Mouse (Mus musculus): ENCODE measurements around the gene Klf2. TPM values are rescaled to one million over a fixed set of nuclear protein-coding genes. Genes with fewer than 3 reads are reported as not detected.

Gene Klf2
- polyA plus RNA-seq, 1 experiment, result 44.7 TPM

GRCm38 (mm10) chr8:72291104-72291503 lies 27.7 kb upstream of the Klf2 start:
- H3K36me3 ChIP-seq (ENCODE audit: control insufficient read depth, insufficient read depth, low read length, poor library complexity, severe bottlenecking), result no peaks in the 10 kb centered on the region
- peaks cover 7% of the 10 kb centered on the region for H3K4me1 ChIP-seq (ENCODE audit: control insufficient read depth, insufficient read depth, low read length)
- H3K4me3 ChIP-seq (ENCODE audit: low read depth, low read length), result no peak overlapping the region
- no peaks in the 10 kb centered on the region for H3K9me3 ChIP-seq (replicated peaks; ENCODE audit: control insufficient read depth, insufficient read depth, low read length, poor library complexity, severe bottlenecking)
- no peak for TF ChIP-seq EP300 (IDR thresholded peaks at IDR 0.05; ENCODE audit: insufficient read depth, low read depth, low read length)
- no peak for TF ChIP-seq CTCF (IDR thresholded peaks at IDR 0.05; ENCODE audit: low read depth, low read length)
- TF ChIP-seq POLR2A (IDR thresholded peaks at IDR 0.05; ENCODE audit: insufficient read depth, low read length), result no peak
- no peaks in the 10 kb centered on the region for H3K27me3 ChIP-seq (ENCODE audit: control insufficient read depth, insufficient read depth, low read length, poor library complexity, severe bottlenecking)
- H3K27ac ChIP-seq (ENCODE audit: insufficient read depth, low read length), result no peak overlapping the region
- H3K9ac ChIP-seq (ENCODE audit: low read depth, poor library complexity, severe bottlenecking), result no peak overlapping the region

- Histone ChIP-seq H3K27me3 (ENCODE audit: control insufficient read depth, insufficient read depth, low read length, poor library complexity, severe bottlenecking) (no peaks in the 10 kb centered on the region), H3K4me3 (ENCODE audit: low read depth, low read length) (no peak overlapping the region), H3K4me1 (ENCODE audit: control insufficient read depth, insufficient read depth, low read length) (peaks cover 7% of the 10 kb centered on the region), H3K9me3 (replicated peaks; ENCODE audit: control insufficient read depth, insufficient read depth, low read length, poor library complexity, severe bottlenecking) (no peaks in the 10 kb centered on the region), H3K9ac (ENCODE audit: low read depth, poor library complexity, severe bottlenecking) (no peak overlapping the region), H3K27ac (ENCODE audit: insufficient read depth, low read length) (no peak overlapping the region), H3K36me3 (ENCODE audit: control insufficient read depth, insufficient read depth, low read length, poor library complexity, severe bottlenecking) (no peaks in the 10 kb centered on the region)
- TF ChIP-seq EP300 (IDR thresholded peaks at IDR 0.05; ENCODE audit: insufficient read depth, low read depth, low read length) (no peak), CTCF (IDR thresholded peaks at IDR 0.05; ENCODE audit: low read depth, low read length) (no peak), POLR2A (IDR thresholded peaks at IDR 0.05; ENCODE audit: insufficient read depth, low read length) (no peak)
Measured at GRCm38 (mm10) chr8:72293309-72293708, 25.5 kb upstream of the Klf2 start.

GRCm38 (mm10) chr8:72295125-72295524 lies 23.7 kb upstream of the Klf2 start:
- no peaks in the 10 kb centered on the region for H3K9me3 ChIP-seq (replicated peaks; ENCODE audit: control insufficient read depth, insufficient read depth, low read length, poor library complexity, severe bottlenecking)
- TF ChIP-seq CTCF (IDR thresholded peaks at IDR 0.05; ENCODE audit: low read depth, low read length) (no peak), POLR2A (IDR thresholded peaks at IDR 0.05; ENCODE audit: insufficient read depth, low read length) (no peak), EP300 (IDR thresholded peaks at IDR 0.05; ENCODE audit: insufficient read depth, low read depth, low read length) (no peak)
- no peak overlapping the region for H3K4me3 ChIP-seq (ENCODE audit: low read depth, low read length)
- H3K27me3 ChIP-seq (ENCODE audit: control insufficient read depth, insufficient read depth, low read length, poor library complexity, severe bottlenecking), result no peaks in the 10 kb centered on the region
- H3K27ac ChIP-seq (ENCODE audit: insufficient read depth, low read length), result no peak overlapping the region
- peaks cover 7% of the 10 kb centered on the region for H3K4me1 ChIP-seq (ENCODE audit: control insufficient read depth, insufficient read depth, low read length)
- no peaks in the 10 kb centered on the region for H3K36me3 ChIP-seq (ENCODE audit: control insufficient read depth, insufficient read depth, low read length, poor library complexity, severe bottlenecking)
- H3K9ac ChIP-seq (ENCODE audit: low read depth, poor library complexity, severe bottlenecking), result no peak overlapping the region

- Histone ChIP-seq H3K9me3 (replicated peaks; ENCODE audit: control insufficient read depth, insufficient read depth, low read length, poor library complexity, severe bottlenecking) (no peaks in the 10 kb centered on the region), H3K4me1 (ENCODE audit: control insufficient read depth, insufficient read depth, low read length) (peaks cover 7% of the 10 kb centered on the region)
- TF ChIP-seq CTCF (IDR thresholded peaks at IDR 0.05; ENCODE audit: low read depth, low read length), result no peak
- TF ChIP-seq POLR2A (IDR thresholded peaks at IDR 0.05; ENCODE audit: insufficient read depth, low read length), result no peak
- no peak for TF ChIP-seq EP300 (IDR thresholded peaks at IDR 0.05; ENCODE audit: insufficient read depth, low read depth, low read length)
Measured at GRCm38 (mm10) chr8:72295679-72296078, 23.2 kb upstream of the Klf2 start.

GRCm38 (mm10) chr8:72296561-72296960 lies 22.3 kb upstream of the Klf2 start:
- TF ChIP-seq POLR2A (IDR thresholded peaks at IDR 0.05; ENCODE audit: insufficient read depth, low read length) (no peak), CTCF (IDR thresholded peaks at IDR 0.05; ENCODE audit: low read depth, low read length) (no peak), EP300 (IDR thresholded peaks at IDR 0.05; ENCODE audit: insufficient read depth, low read depth, low read length) (no peak)
- Histone ChIP-seq H3K9ac (ENCODE audit: low read depth, poor library complexity, severe bottlenecking) (no peak overlapping the region), H3K4me1 (ENCODE audit: control insufficient read depth, insufficient read depth, low read length) (peaks cover 7% of the 10 kb centered on the region), H3K36me3 (ENCODE audit: control insufficient read depth, insufficient read depth, low read length, poor library complexity, severe bottlenecking) (no peaks in the 10 kb centered on the region), H3K27me3 (ENCODE audit: control insufficient read depth, insufficient read depth, low read length, poor library complexity, severe bottlenecking) (no peaks in the 10 kb centered on the region), H3K9me3 (replicated peaks; ENCODE audit: control insufficient read depth, insufficient read depth, low read length, poor library complexity, severe bottlenecking) (no peaks in the 10 kb centered on the region), H3K4me3 (ENCODE audit: low read depth, low read length) (no peak overlapping the region), H3K27ac (ENCODE audit: insufficient read depth, low read length) (no peak overlapping the region)

More at GRCm38 (mm10) chr8:72295679-72296078, 23.2 kb upstream of the Klf2 start:
- Histone ChIP-seq H3K27me3 (ENCODE audit: control insufficient read depth, insufficient read depth, low read length, poor library complexity, severe bottlenecking) (no peaks in the 10 kb centered on the region), H3K9ac (ENCODE audit: low read depth, poor library complexity, severe bottlenecking) (no peak overlapping the region), H3K4me3 (ENCODE audit: low read depth, low read length) (no peak overlapping the region), H3K27ac (ENCODE audit: insufficient read depth, low read length) (no peak overlapping the region), H3K36me3 (ENCODE audit: control insufficient read depth, insufficient read depth, low read length, poor library complexity, severe bottlenecking) (no peaks in the 10 kb centered on the region)

GRCm38 (mm10) chr8:72298928-72299327 lies 19.9 kb upstream of the Klf2 start:
- H3K27me3 ChIP-seq (ENCODE audit: control insufficient read depth, insufficient read depth, low read length, poor library complexity, severe bottlenecking), result no peaks in the 10 kb centered on the region
- TF ChIP-seq POLR2A (IDR thresholded peaks at IDR 0.05; ENCODE audit: insufficient read depth, low read length), result no peak
- no peak for TF ChIP-seq CTCF (IDR thresholded peaks at IDR 0.05; ENCODE audit: low read depth, low read length)
- H3K36me3 ChIP-seq (ENCODE audit: control insufficient read depth, insufficient read depth, low read length, poor library complexity, severe bottlenecking), result no peaks in the 10 kb centered on the region
- H3K9ac ChIP-seq (ENCODE audit: low read depth, poor library complexity, severe bottlenecking), result no peak overlapping the region
- no peak overlapping the region for H3K27ac ChIP-seq (ENCODE audit: insufficient read depth, low read length)
- H3K4me3 ChIP-seq (ENCODE audit: low read depth, low read length), result no peak overlapping the region
- H3K9me3 ChIP-seq (replicated peaks; ENCODE audit: control insufficient read depth, insufficient read depth, low read length, poor library complexity, severe bottlenecking), result no peaks in the 10 kb centered on the region
- H3K4me1 ChIP-seq (ENCODE audit: control insufficient read depth, insufficient read depth, low read length), result peaks cover 1% of the 10 kb centered on the region

All from ES-Bruce4 (cell line).